Mouse (Mus musculus) kidney, embryonic 16.5 days (tissue): ENCODE measurements around the gene Chaf1a. TPM values are rescaled to one million over a fixed set of nuclear protein-coding genes. Genes with fewer than 3 reads are reported as not detected.

ENCODE experiments used
- ATAC-seq: fragments of 200-750 bp; cut with Nextera tagmentation; 2 replicates; pipeline ENCODE4 v1.8.0; 2017; ENCODE audit warnings: moderate TSS enrichment; ENCODE audit not compliant: low FRiP score, low TSS enrichment
- H3K27ac ChIP-seq: fragments of 300-500 bp; sonication (generic); 2 replicates; pipeline ENCODE4 v1.5.1; 2014; ENCODE audit warnings: low read length
- H3K27me3 ChIP-seq: fragments of 300-500 bp; sonication (generic); 2 replicates; pipeline ENCODE4 v1.6.1; 2014; ENCODE audit warnings: low read length, control low read depth, mixed read lengths; ENCODE audit not compliant: insufficient read depth
- H3K36me3 ChIP-seq: fragments of 300-500 bp; sonication (generic); 2 replicates; pipeline ENCODE4 v1.6.1; 2014; ENCODE audit warnings: low read length, control low read depth, mixed read lengths; ENCODE audit not compliant: insufficient read depth
- H3K4me1 ChIP-seq: fragments of 300-500 bp; sonication (generic); 2 replicates; pipeline ENCODE4 v1.6.1; 2014; ENCODE audit warnings: low read length, control low read depth, mixed read lengths; ENCODE audit not compliant: insufficient read depth
- H3K4me2 ChIP-seq: fragments of 300-500 bp; sonication (generic); replicated peaks from 2 replicates; pipeline ENCODE4 v1.6.1; 2014; ENCODE audit warnings: low read depth, low read length
- H3K4me3 ChIP-seq: fragments of 300-500 bp; sonication (generic); 2 replicates; pipeline ENCODE4 v1.5.1; 2014; ENCODE audit warnings: mild to moderate bottlenecking, low read length
- H3K9ac ChIP-seq: fragments of 300-500 bp; sonication (generic); replicated peaks from 2 replicates; pipeline ENCODE4 v1.6.1; 2014; ENCODE audit warnings: low read length
- H3K9me3 ChIP-seq: fragments of 300-500 bp; sonication (generic); 2 replicates; pipeline ENCODE4 v1.6.1; 2016; ENCODE audit warnings: low read length, control low read depth
- WGBS: fragments of 180-500 bp; shearing (Covaris S2); extraction: QIAGEN DNeasy Blood & Tissue Kit; methylation state at CpG from one replicate; pipeline ENCODE4 v1.1.7; 2014; 5-methylcytosine and 5-hydroxymethylcytosine counted together
- polyA plus RNA-seq: library from polyadenylated mRNA; unstranded; fragments of >200 nt; fragmentation: Nextera tagmentation; extraction: Ambion mirVana; gene quantifications from 2 replicates; pipeline ENCODE4 v1.2.1, GENCODE M21; 2015

The Chaf1a gene
- polyA plus RNA-seq, 1 experiment from 2014 or later, result 26.0 TPM

DNA sequence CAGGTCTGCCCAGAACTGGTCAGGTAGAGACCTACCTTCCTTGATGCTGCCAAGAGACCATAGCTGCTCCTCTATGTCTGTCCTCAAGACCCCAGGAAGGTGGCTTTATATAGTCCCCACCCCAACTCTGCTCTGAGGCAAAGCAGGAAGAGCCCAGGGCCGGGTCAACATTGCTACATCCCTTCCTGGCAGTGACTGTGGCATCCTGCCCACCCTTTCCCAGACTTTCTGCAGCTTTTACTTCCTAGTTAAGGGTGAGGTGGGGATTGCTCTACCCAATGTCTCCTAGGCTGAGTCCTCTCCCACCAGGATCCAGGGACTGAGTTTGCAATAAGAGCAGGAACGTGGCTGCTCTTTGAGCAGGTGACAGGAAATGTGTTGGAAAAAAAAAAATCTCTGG lies 81.6 kb downstream of the Chaf1a start, which contains the start of gene Lrg1:
Lrg1 (minus strand) TSS at position 176 of the 400 bp plus-strand sequence.
- no peak within 1 kb of the TSS for H3K4me2 ChIP-seq
- WGBS, result 65% methylated on average over 2 of the region's 2 CpGs
- H3K36me3 ChIP-seq, result 0 out of 2 replicates have a peak, but pooled peaks cover 10% of the 10 kb centered on the region
- ATAC-seq, result no peak
- peaks cover 29% of the 10 kb centered on the region for H3K4me1 ChIP-seq
- peak within 1 kb of the TSS; percentile 31; the same call in 1 of the 2 replicates for H3K4me3 ChIP-seq
- peaks cover 15% of the 10 kb centered on the region for H3K9me3 ChIP-seq
- H3K9ac ChIP-seq, result no peak within 1 kb of the TSS
- H3K27ac ChIP-seq, result no peak within 1 kb of the TSS
- H3K27me3 ChIP-seq, result peaks cover 71% of the 10 kb centered on the region

Other genes starting within 250 kb of the Chaf1a start
- 8.9 and 10.9 TPM in 2 replicates for gene Zfp119a, start 161.5 kb upstream of the Chaf1a start, polyA plus RNA-seq
- 17.6 and 19.1 TPM in 2 replicates for gene Zfp959, start 148.3 kb upstream of the Chaf1a start, polyA plus RNA-seq
- 6.3 and 7.8 TPM in 2 replicates for gene Zfp119b, start 90.9 kb upstream of the Chaf1a start, polyA plus RNA-seq
- 2.1 and 2.6 TPM in 2 replicates for gene Ebi3, start 87.8 kb upstream of the Chaf1a start, polyA plus RNA-seq
- 29.8 and 34.7 TPM in 2 replicates for gene Yju2, start 81.3 kb upstream of the Chaf1a start, polyA plus RNA-seq
- gene Shd, start 70.0 kb upstream of the Chaf1a start, polyA plus RNA-seq, result 41.6 and 46.0 TPM in 2 replicates
- 21.6 TPM in 2 replicates for gene Fsd1, start 53.9 kb upstream of the Chaf1a start, polyA plus RNA-seq
- gene Stap2, start 34.9 kb upstream of the Chaf1a start, polyA plus RNA-seq, result 21.0 and 21.4 TPM in 2 replicates
- gene Mpnd, start 34.7 kb upstream of the Chaf1a start, polyA plus RNA-seq, result 109 and 112 TPM in 2 replicates
- 189 and 190 TPM in 2 replicates for gene Sh3gl1, start 3.8 kb upstream of the Chaf1a start, polyA plus RNA-seq
- gene Ubxn6, start 34.6 kb downstream of the Chaf1a start, polyA plus RNA-seq, result 46.2 and 47.2 TPM in 2 replicates
- gene Hdgfl2, start 39.2 kb downstream of the Chaf1a start, polyA plus RNA-seq, result 129 and 141 TPM in 2 replicates
- 0.18 and 0.32 TPM in 2 replicates for gene Plin4, start 69.4 kb downstream of the Chaf1a start, polyA plus RNA-seq
- gene Plin5, start 77.2 kb downstream of the Chaf1a start, polyA plus RNA-seq, result 1.6 and 2.6 TPM in 2 replicates
- 0.62 and 0.69 TPM in 2 replicates for gene Lrg1, start 81.6 kb downstream of the Chaf1a start, polyA plus RNA-seq
- 1.1 TPM in 2 replicates for gene Sema6b, start 99.9 kb downstream of the Chaf1a start, polyA plus RNA-seq
- gene Tnfaip8l1, start 122.0 kb downstream of the Chaf1a start, polyA plus RNA-seq, result 12.2 and 13.2 TPM in 2 replicates
- gene Mydgf, start 143.5 kb downstream of the Chaf1a start, polyA plus RNA-seq, result 102 and 109 TPM in 2 replicates
- 45.0 and 46.2 TPM in 2 replicates for gene Dpp9, start 178.5 kb downstream of the Chaf1a start, polyA plus RNA-seq
- gene Fem1a, start 216.4 kb downstream of the Chaf1a start, polyA plus RNA-seq, result 14.6 and 15.8 TPM in 2 replicates
- 7.3 and 10.3 TPM in 2 replicates for gene Ticam1, start 236.3 kb downstream of the Chaf1a start, polyA plus RNA-seq